Mouse (Mus musculus) embryo, embryonic 10.5 days (tissue): Measurements from ENCODE around the gene Supt4a.

Experiments
- DNase-seq: peaks from one replicate; pipeline ENCODE4 v3.0.0-alpha.2; 2015; ENCODE audit warnings: low spot score

The Supt4a gene

DNA sequence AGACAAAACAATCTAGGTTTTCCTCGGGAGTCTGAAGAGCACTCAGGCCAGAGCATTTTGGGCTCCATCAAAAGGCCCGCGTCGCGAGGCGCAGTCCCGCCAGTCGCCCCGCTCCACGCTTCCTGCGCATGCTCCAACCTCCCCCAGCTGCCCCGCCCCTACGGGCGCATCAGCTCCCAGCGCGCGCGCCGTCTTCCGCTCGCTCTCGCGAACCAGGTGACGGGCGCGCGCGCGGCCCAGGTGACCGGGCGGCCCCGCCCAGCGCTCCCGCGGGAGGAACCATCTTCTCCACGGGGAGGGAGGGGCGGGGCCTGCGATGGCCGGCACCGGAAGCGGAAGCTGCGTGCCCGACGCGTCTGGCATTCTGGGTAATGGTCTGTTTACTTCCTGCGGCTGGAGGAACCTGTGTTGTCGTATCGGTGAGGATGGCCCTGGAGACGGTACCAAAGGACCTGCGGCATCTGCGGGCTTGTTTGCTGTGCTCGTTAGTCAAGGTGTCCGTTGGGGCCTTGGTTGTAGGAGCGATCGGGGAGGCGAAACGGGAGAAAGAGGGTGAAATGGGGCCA lies at the start of gene Supt4a:
Gene Supt4a, plus strand, starts transcription at position 378 of the 566 bp plus-strand sequence.
- peak; percentile 98 for DNase-seq

DNA sequence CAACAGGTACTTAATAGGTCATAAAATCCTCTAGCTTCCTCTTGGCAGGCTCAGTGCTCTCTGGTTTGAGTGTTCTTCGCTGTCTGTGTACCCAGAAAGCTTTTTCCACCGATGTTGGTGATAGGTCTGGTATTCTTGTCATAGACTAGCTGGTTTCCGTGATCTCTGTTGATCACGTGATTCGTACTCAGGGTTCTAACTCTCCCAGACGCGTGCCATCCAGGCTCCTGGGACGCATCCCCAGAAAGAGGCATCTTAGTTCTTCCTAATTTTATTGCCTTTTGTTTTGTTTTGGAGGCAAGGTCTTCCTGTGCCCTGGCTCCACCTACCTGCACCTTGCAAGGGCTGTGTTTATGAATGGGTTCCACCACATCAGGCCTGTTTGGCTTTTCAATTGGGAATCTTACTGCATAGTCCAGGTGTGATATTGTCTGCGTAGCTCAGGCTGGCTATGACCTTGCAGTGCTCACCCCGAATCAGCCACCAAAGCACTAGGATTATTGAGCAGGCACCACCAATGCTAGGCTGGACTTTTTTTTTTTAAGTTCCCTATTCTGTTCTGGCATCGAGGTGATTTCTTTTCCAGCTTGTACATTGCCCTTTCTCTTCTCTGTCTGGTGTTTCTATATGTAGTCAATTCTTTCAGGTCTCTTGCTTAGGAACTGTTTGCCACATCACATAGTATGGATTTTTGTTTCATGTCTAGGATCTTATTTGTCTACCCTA lies 48.7 kb upstream of the Supt4a start:
- DNase-seq, result no peak

DNA sequence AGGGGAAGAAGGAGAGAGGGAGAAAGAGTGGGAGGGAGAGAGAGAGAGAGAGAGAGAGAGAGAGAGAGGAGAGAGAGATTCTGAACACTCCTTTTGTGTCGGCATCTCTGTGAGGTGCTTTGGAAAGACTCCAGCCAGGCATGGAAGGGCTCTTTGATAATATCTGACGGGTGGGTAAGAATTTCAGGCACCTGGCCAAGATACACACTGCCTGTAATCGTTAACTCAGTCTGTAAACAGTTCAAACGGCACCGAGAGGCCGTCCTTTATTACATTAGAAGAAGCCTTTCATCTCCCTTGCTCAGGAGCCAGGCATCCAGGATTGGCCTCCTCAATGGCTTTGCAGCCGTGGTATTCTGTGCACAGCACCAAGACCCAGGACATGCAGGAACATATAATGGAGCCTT lies 47.9 kb upstream of the Supt4a start:
- peak; percentile 18 for DNase-seq

- no peak for DNase-seq
Observed at GRCm38 (mm10) chr11:87690054-87690740, 47.2 kb upstream of the Supt4a start.

- DNase-seq, result no peak
Observed at GRCm38 (mm10) chr11:87697131-87697682, 40.1 kb upstream of the Supt4a start.

DNA sequence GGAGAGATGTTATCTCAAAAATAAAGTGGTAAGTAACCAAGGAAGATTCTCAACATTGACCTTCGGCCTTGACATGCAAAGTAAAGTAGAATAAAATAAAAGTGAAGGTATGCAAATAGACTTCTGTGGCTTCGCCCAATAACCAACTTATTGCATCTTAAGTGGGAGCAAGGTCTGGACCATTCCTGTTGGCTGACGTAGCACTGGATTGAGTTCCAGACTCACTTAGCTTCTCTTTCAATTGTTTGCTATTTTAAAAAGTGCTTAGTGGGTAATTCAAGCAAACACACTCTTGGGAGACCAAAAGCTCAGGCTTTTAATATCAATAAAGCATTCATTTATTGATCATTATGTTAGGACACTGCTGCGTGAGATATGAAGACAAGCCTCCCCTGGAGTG lies 39.2 kb upstream of the Supt4a start:
- DNase-seq, result no peak

DNA sequence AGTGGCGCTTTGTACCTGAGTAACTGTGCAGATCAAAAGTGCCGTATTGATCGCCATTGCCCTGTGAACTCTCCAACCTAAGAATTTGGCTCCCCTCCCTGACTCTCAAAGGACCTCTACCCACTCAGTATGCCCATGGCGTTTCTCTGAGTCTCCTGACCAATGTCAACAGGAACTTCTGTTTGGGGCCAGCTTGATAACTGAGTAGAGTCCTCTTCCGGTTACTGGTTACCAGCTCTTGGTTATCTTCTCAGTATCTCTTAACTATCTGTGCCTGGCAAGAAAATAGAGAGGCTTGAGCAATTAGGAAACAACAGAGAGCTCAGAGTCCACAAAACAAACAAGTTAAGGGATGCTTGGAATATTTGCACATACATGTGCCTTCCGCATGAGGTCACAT lies 36.2 kb upstream of the Supt4a start:
- no peak for DNase-seq

- DNase-seq, result no peak
Observed at GRCm38 (mm10) chr11:87701877-87702620, 35.3 kb upstream of the Supt4a start.

GRCm38 (mm10) chr11:87703654-87704053 lies 33.7 kb upstream of the Supt4a start:
- no peak for DNase-seq

DNA sequence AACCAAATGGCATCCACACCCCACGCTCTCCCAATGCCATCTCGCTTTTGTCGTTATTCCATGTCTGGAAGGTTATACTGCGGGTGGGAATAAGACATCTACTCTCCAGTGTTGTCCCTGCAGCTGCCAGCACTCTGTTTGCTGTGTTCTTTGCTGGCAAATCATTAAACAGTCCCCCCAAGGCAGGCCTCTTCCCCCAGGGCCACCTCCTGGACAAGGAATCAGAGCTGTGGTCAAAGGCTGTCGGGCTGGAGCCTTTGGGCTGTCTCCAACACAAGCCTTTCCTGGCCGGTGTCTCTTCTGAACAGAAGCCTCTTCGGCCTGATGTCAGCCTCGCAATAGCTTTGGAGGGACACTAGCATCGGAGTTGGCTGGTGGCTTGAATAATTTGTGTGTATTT lies 33.1 kb upstream of the Supt4a start:
- no peak for DNase-seq

GRCm38 (mm10) chr11:87707570-87707969 lies 29.8 kb upstream of the Supt4a start:
- DNase-seq, result peak; percentile 40

- DNase-seq, result no peak
Observed at GRCm38 (mm10) chr11:87708979-87709378, 28.4 kb upstream of the Supt4a start.

GRCm38 (mm10) chr11:87709513-87710261 lies 27.7 kb upstream of the Supt4a start:
- DNase-seq, result peak; percentile 77

- no peak for DNase-seq
Observed at GRCm38 (mm10) chr11:87710262-87710615, 27.1 kb upstream of the Supt4a start.

DNA sequence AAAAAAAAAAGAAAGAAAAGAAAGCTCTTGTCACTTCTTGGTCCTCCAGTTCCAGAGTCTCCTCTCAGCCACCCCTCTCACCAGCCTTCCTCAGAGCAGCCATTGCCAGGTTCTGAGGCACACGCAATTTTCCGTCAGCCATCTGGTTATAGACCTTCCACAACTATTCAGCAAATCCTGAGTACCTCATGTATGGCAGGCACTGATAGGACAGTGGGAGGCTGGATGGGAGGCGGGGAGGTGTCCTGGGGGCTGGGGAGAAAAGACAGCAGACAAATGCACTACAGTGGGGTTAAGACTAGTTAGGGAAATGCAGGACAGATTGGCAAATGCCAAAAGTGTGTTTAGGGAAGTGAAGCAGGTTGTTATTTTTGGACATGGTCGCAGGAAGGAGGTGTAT lies 25.2 kb upstream of the Supt4a start:
- no peak for DNase-seq

GRCm38 (mm10) chr11:87715999-87716398 lies 21.4 kb upstream of the Supt4a start:
- no peak for DNase-seq

- no peak for DNase-seq
Observed at GRCm38 (mm10) chr11:87719526-87719925, 17.8 kb upstream of the Supt4a start.

- no peak for DNase-seq
Observed at GRCm38 (mm10) chr11:87720324-87720723, 17.0 kb upstream of the Supt4a start.

DNA sequence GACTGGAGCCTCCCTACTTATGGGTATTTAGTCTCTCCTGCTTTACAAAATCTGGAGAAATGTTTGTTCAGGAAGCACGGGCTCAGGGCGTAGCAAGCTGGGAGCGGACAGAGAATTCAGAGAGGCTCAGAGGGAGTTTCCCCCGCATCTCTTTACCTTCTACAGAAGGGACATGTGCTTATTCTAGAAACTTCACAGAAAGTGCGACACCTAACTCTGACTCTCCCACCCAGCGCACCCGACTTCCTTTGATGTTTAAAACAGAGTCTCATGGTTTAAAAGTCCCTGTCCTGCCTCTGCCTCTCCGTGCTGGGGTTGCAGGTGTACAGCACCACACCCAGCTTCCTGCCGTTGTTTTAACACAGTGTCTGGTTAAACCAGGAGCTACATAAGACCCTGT lies 16.5 kb upstream of the Supt4a start:
- DNase-seq, result no peak

DNA sequence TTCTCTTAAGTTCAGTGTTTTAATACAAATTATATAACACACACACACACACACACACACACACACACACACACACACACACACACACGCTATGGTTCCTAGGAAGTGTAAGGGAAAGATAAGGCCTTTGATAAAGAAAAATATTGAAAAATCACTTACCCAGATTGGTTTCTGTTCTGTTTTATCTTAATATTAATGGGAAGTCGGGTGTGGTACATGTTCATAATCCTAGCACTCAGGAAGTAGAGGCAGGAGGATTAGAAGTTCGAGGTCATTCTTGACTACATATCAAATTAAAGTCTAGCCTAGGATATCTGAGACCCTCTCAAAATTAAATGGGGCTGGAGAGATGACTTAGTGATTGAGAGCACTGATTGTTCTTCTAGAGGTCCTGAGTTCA lies 15.2 kb upstream of the Supt4a start:
- no peak for DNase-seq

GRCm38 (mm10) chr11:87722891-87723290 lies 14.5 kb upstream of the Supt4a start:
- no peak for DNase-seq

DNA sequence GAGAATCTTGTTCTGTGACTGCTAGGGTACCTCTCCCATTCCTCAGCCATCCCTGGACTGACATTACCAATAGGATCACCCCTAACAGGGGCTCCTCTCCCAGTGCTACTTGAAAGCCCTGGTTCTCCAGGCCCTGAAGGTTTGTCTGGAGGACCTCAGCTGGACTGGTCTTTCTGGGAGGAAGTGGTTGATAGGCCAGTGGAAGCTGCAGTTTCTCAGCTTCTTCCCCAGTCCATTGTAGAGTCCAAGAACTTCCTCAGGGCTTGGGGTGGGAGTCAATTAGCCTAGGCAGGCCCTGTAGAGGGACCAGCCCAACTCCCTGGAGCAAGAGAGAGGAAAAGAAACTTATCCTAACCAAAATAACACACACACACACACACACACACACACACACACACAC lies 11.8 kb upstream of the Supt4a start:
- no peak for DNase-seq
